Mouse (Mus musculus) intestine, postnatal 0 days (tissue): ENCODE measurements around the gene Dnajc8. TPM values are rescaled to one million over a fixed set of nuclear protein-coding genes. Genes with fewer than 3 reads are reported as not detected.

Source experiments
- ATAC-seq: fragments of 200-750 bp; cut with Nextera tagmentation; 2 replicates; pipeline ENCODE4 v1.8.0; 2017; ENCODE audit warnings: mild to moderate bottlenecking, moderate TSS enrichment, moderate library complexity
- H3K27ac ChIP-seq: fragments of 300-500 bp; sonication (generic); 2 replicates; pipeline ENCODE4 v1.5.1; 2014; ENCODE audit warnings: mild to moderate bottlenecking, low read depth, low read length, moderate library complexity
- H3K27me3 ChIP-seq: fragments of 300-500 bp; sonication (generic); replicated peaks from 2 replicates; pipeline ENCODE4 v1.6.1; 2014; ENCODE audit warnings: low read length, mixed read lengths; ENCODE audit not compliant: control insufficient read depth, insufficient read depth
- H3K36me3 ChIP-seq: fragments of 300-500 bp; sonication (generic); 2 replicates; pipeline ENCODE4 v1.6.1; 2014; ENCODE audit warnings: mild to moderate bottlenecking, moderate library complexity; ENCODE audit not compliant: control insufficient read depth, insufficient read depth
- H3K4me1 ChIP-seq: fragments of 300-500 bp; sonication (generic); replicated peaks from 2 replicates; pipeline ENCODE4 v1.6.1; 2014; ENCODE audit warnings: antibody characterized with exemption, low read length, mixed read lengths; ENCODE audit not compliant: control insufficient read depth, insufficient read depth
- H3K4me2 ChIP-seq: fragments of 300-500 bp; sonication (generic); replicated peaks from 2 replicates; pipeline ENCODE4 v1.6.1; 2014; ENCODE audit warnings: low read depth, mild to moderate bottlenecking, moderate library complexity
- H3K4me3 ChIP-seq: fragments of 300-500 bp; sonication (generic); 2 replicates; pipeline ENCODE4 v1.5.1; 2014; ENCODE audit warnings: low read depth, low read length
- H3K9ac ChIP-seq: fragments of 300-500 bp; sonication (generic); 2 replicates; pipeline ENCODE4 v1.6.1; 2014; ENCODE audit warnings: mild to moderate bottlenecking, low read depth, low read length
- H3K9me3 ChIP-seq: fragments of 300-500 bp; sonication (generic); 2 replicates; pipeline ENCODE4 v1.6.1; 2016; ENCODE audit warnings: mixed run types; ENCODE audit not compliant: control insufficient read depth
- CTCF ChIP-seq: sonication (generic); IDR thresholded peaks from 2 replicates; pipeline ENCODE4 v1.5.1; 2016; ENCODE audit warnings: low read depth, mild to moderate bottlenecking, control low read depth, antibody characterized with exemption, moderate library complexity
- WGBS: fragments of 180-500 bp; shearing (Covaris S2); extraction: QIAGEN DNeasy Blood & Tissue Kit; methylation state at CpG from one replicate; pipeline ENCODE4 v1.1.7; 2014; 5-methylcytosine and 5-hydroxymethylcytosine counted together
- polyA plus RNA-seq: library from polyadenylated mRNA; unstranded; fragments of >200 nt; fragmentation: Nextera tagmentation; extraction: Ambion mirVana; gene quantifications from 2 replicates; pipeline ENCODE4 v1.2.1, GENCODE M21; 2015

Gene Dnajc8
- polyA plus RNA-seq, 1 experiment from 2014 or later, result 119 TPM

DNA sequence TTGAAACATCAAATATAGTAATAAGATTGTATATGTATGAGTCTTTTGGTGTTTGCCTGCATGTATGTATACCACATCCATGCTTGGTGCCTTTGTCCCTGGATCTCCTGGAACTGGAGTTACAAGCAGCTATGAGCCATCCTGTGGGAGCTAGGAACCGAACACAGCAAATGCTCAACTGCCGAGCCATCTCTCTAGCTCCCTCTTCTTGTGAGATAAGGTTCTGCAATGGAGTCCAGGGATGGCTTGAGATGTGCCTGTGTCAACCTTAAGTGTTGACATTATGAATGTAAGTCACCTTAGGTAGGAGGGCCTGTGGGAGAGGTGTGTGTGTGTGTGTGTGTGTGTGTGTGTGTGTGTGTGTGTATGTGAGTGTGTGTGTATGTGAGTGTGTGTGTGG, 8.7 kb upstream of the Dnajc8 start:
- Histone ChIP-seq H3K4me2 (no peak overlapping the region), H3K4me1 (peaks cover 9% of the 10 kb centered on the region), H3K27me3 (no peaks in the 10 kb centered on the region), H3K9me3 (no peaks in the 10 kb centered on the region), H3K36me3 (0 out of 2 replicates have a peak, but pooled peaks cover 7% of the 10 kb centered on the region), H3K4me3 (no peak overlapping the region), H3K27ac (no peak overlapping the region), H3K9ac (no peak overlapping the region)
- TF ChIP-seq CTCF, result peak; percentile 66
- no peak for ATAC-seq
- 55% methylated on average over 2 of the region's 2 CpGs for WGBS

- no peak overlapping the region for H3K4me3 ChIP-seq
- no peak for ATAC-seq
- WGBS, result 93% methylated on average over 8 of the region's 8 CpGs
- H3K4me1 ChIP-seq, result peaks cover 9% of the 10 kb centered on the region
- H3K36me3 ChIP-seq, result 0 out of 2 replicates have a peak, but pooled peaks cover 7% of the 10 kb centered on the region
- H3K4me2 ChIP-seq, result no peak overlapping the region
- no peak overlapping the region for H3K27ac ChIP-seq
- no peaks in the 10 kb centered on the region for H3K27me3 ChIP-seq
- no peaks in the 10 kb centered on the region for H3K9me3 ChIP-seq
- H3K9ac ChIP-seq, result no peak overlapping the region
- TF ChIP-seq CTCF, result no peak
These were observed 7.3 kb upstream of the Dnajc8 start for GRCm38 (mm10) chr4:132527917-132528522.

- Histone ChIP-seq H3K27ac (no peak overlapping the region), H3K27me3 (no peaks in the 10 kb centered on the region), H3K9ac (no peak overlapping the region), H3K9me3 (no peaks in the 10 kb centered on the region), H3K36me3 (0 out of 2 replicates have a peak, but pooled peaks cover 7% of the 10 kb centered on the region), H3K4me2 (no peak overlapping the region), H3K4me1 (peaks cover 11% of the 10 kb centered on the region), H3K4me3 (no peak overlapping the region)
- WGBS, result 52% methylated on average over 4 of the region's 4 CpGs
- 0 out of 2 replicates have a peak, but pooled peaks have one; percentile 5 for ATAC-seq
- TF ChIP-seq CTCF, result no peak
These were observed 6.0 kb upstream of the Dnajc8 start for GRCm38 (mm10) chr4:132529344-132529743.

DNA sequence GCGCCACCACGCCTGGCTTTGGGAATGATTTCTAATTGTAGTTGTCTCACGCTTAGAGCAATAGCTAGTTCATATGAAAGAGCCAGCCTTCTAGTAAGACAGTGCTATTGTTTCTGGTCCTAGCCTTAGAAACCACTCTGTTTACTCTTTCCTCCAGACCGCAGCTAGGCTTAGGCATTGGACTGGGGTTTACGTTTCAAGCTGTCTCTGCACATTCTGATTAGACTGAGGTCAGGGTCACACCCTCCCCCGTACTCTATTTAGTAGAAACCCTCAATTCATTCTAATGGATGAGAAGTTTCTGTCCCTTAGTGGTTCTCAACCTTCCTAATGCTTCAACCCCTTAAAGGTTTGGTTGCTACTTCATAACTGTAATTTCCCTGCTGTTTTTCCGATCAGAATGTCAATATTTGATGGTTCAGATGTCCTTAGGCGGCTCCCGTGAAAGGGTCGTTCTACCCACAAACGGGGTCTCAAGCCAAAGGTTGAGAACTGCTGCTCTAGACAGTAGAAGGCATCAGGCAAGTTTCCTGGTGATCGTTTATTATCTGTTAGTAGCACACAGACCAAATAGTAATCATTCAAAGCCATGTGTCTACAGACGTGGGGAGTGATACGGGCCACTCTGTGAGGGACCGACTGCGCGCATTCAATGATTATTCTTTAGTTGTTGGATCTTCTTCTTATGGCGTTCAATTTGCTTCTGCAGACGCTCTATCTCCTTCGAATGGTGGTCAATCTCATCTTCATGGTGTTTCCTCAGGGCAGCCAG, 5.1 kb upstream of the Dnajc8 start:
- Histone ChIP-seq H3K9me3 (no peaks in the 10 kb centered on the region), H3K27ac (0 out of 2 replicates have a peak overlapping the region, but pooled peaks have one; percentile 10), H3K9ac (no peak overlapping the region), H3K27me3 (no peaks in the 10 kb centered on the region), H3K4me2 (no peak overlapping the region), H3K36me3 (0 out of 2 replicates have a peak, but pooled peaks cover 7% of the 10 kb centered on the region), H3K4me3 (no peak overlapping the region), H3K4me1 (peaks cover 4% of the 10 kb centered on the region; the same call in 1 of the 2 replicates)
- WGBS, result 83% methylated on average over 20 of the region's 20 CpGs
- ATAC-seq, result no peak
- TF ChIP-seq CTCF, result no peak

DNA sequence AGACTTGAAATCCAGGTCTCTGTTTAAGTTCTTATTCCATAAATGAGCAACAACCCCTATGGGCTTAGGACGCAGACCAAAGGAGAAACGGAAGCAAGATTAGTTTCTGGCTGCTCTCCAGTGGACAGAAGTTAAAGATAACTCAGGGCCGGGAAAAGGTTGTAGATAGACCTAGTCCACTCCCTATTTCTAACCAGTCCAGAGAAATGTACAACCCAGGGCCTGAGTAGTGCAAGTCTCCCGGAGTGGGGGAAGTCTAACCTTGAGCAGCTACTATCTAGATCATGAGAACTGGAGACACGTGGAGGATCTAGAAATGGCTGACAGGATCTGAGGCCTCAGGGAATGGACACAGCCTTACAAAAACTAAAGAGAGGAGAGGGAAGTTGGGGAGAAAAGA, 2.9 kb upstream of the Dnajc8 start:
- no peak for ATAC-seq
- no peak for TF ChIP-seq CTCF
- Histone ChIP-seq H3K9me3 (no peaks in the 10 kb centered on the region), H3K27ac (peak overlapping the region; percentile 87), H3K9ac (peak overlapping the region; percentile 48), H3K4me1 (peaks cover 4% of the 10 kb centered on the region), H3K36me3 (0 out of 2 replicates have a peak, but pooled peaks cover 7% of the 10 kb centered on the region), H3K4me3 (peak overlapping the region; percentile 49), H3K4me2 (peak overlapping the region; percentile 63), H3K27me3 (no peaks in the 10 kb centered on the region)
- 2% methylated on average over 5 of the region's 5 CpGs for WGBS

- H3K4me2 ChIP-seq, result peak within 1 kb of the TSS; percentile 63
- TF ChIP-seq CTCF, result peak; percentile 35
- peak within 1 kb of the TSS; percentile 48 for H3K9ac ChIP-seq
- peak within 1 kb of the TSS; percentile 87 for H3K27ac ChIP-seq
- WGBS, result under 1% methylated on average over 63 of the region's 63 CpGs
- no peaks in the 10 kb centered on the region for H3K27me3 ChIP-seq
- 0 out of 2 replicates have a peak, but pooled peaks cover 13% of the 10 kb centered on the region for H3K36me3 ChIP-seq
- H3K9me3 ChIP-seq, result no peaks in the 10 kb centered on the region
- ATAC-seq, result peak; percentile 86
- peaks cover 4% of the 10 kb centered on the region for H3K4me1 ChIP-seq
- peak within 1 kb of the TSS; percentile 49 for H3K4me3 ChIP-seq
These were observed 2.1 kb upstream of the Dnajc8 start, which contains the start of gene Atpif1 for GRCm38 (mm10) chr4:132532981-132533916. TSS of gene Atpif1 (minus strand) at chr4:132533659.
